Mouse (Mus musculus): Measurements from ENCODE around the gene Phlpp2. TPM values are rescaled to one million over a fixed set of nuclear protein-coding genes. Genes with fewer than 3 reads are reported as not detected.

The Phlpp2 gene
- polyA plus RNA-seq, 1 experiment from 2014 or later = 6.9 TPM

DNA sequence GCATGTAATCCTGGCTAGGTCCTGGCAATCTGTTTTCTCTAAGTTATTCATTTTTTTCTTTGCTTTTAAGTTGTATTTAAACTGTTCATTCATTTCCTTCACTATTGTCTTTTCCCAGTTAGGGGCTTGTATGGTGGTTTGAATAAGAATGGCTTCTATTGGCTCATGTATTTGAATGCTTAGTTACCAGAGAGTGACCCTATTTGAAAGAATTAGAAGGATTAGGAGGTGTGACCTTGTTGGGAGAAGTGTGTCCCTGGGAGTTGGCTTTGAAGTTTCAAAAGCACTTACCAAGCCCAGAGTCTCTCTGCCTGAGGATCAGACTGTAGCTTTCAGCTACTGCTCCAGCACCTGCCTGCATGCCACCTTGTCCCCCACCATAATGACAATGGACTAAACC lies 17.0 kb downstream of the Phlpp2 start:
- H3K9ac ChIP-seq (replicated peaks; ENCODE audit: low read depth, low read length) = no peak overlapping the region
- no peak overlapping the region for H3K4me3 ChIP-seq (ENCODE audit: low read depth, low read length)
- H3K27ac ChIP-seq (ENCODE audit: low read length) = no peak overlapping the region
- no peaks in the 10 kb centered on the region for H3K4me1 ChIP-seq (ENCODE audit: control insufficient read depth, insufficient read depth, low read length)
- H3K4me2 ChIP-seq (replicated peaks; ENCODE audit: low read depth, low read length) = no peak overlapping the region
- ATAC-seq (ENCODE audit: insufficient number of reproducible peaks, insufficient read depth, low FRiP score, low read depth) = no peak
- H3K27me3 ChIP-seq (ENCODE audit: control insufficient read depth, insufficient read depth, low read length) = no peaks in the 10 kb centered on the region
- no peaks in the 10 kb centered on the region for H3K9me3 ChIP-seq (ENCODE audit: control insufficient read depth, low read depth, low read length)
- H3K36me3 ChIP-seq (ENCODE audit: control insufficient read depth, insufficient read depth, low read length) = 0 out of 2 replicates have a peak, but pooled peaks cover 6% of the 10 kb centered on the region

DNA sequence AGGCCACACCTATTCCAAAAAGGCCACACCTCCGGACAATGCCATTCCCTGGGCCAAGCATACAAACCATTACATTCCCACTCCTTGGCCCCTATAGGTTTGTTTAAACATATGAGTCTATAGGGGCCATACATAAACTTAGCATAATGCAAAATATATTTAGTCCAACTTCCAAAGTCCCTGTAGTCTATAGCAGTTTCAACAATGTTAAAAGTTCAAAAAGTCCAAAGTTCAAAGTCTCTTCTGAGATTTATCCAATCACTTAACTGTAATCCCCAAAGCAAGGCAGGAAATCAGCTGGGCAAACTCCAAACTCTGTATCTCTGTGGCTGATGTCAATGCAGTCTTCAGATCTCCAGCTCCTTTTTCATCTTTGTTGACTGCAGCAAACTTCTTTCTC lies 20.9 kb downstream of the Phlpp2 start:
- H3K4me1 ChIP-seq (ENCODE audit: control insufficient read depth, insufficient read depth, low read length) = no peaks in the 10 kb centered on the region
- no peaks in the 10 kb centered on the region for H3K27me3 ChIP-seq (ENCODE audit: control insufficient read depth, insufficient read depth, low read length)
- 0 out of 2 replicates have a peak, but pooled peaks cover 11% of the 10 kb centered on the region for H3K36me3 ChIP-seq (ENCODE audit: control insufficient read depth, insufficient read depth, low read length)
- no peak overlapping the region for H3K4me3 ChIP-seq (ENCODE audit: low read depth, low read length)
- H3K27ac ChIP-seq (ENCODE audit: low read length) = no peak overlapping the region
- H3K9ac ChIP-seq (replicated peaks; ENCODE audit: low read depth, low read length) = no peak overlapping the region
- WGBS = 100% methylated on average over 1 of the region's 1 CpGs
- no peaks in the 10 kb centered on the region for H3K9me3 ChIP-seq (ENCODE audit: control insufficient read depth, low read depth, low read length)
- H3K4me2 ChIP-seq (replicated peaks; ENCODE audit: low read depth, low read length) = no peak overlapping the region
- no peak for ATAC-seq (ENCODE audit: insufficient number of reproducible peaks, insufficient read depth, low FRiP score, low read depth)

DNA sequence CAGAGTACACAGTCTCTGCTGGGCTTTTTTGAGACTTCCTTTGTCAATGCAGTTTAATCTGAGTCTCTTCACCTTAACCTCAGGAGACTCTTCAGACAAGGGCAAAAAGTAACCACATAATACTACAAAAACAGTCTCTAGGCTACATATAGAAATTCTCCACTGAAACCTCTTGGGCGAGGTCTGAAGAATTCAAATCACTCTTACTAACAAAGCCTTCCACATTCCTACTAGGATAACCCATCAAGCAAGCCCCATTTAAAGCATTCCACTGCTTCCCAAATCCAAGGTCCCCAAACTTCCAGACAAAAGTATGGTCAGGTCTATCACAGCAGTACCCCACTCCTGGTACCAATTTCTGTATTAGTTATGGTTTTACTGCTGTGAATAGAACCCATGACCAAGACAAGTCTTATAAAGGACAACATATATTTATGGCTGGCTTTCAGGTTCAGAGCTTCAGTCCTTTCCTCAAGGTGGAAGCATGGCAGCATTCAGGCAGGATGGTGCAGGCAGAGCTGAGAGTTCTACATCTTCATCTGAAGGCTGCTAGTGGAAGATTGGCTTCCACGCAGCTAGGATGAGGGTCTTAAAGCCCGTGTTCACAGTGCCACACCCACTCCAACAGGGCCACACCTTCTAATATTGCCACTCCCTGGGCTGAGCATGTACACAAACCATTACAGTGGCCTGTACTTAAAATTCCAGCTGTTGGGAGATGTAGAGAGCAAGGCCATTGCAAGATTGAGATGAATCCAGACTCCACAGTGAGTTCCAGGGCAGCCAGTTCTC lies 22.6 kb downstream of the Phlpp2 start:
- ATAC-seq (ENCODE audit: insufficient number of reproducible peaks, insufficient read depth, low FRiP score, low read depth) = no peak
- Histone ChIP-seq H3K4me3 (ENCODE audit: low read depth, low read length) (no peak overlapping the region), H3K4me1 (ENCODE audit: control insufficient read depth, insufficient read depth, low read length) (no peaks in the 10 kb centered on the region), H3K27ac (ENCODE audit: low read length) (no peak overlapping the region), H3K9me3 (ENCODE audit: control insufficient read depth, low read depth, low read length) (no peaks in the 10 kb centered on the region), H3K36me3 (ENCODE audit: control insufficient read depth, insufficient read depth, low read length) (0 out of 2 replicates have a peak, but pooled peaks cover 11% of the 10 kb centered on the region), H3K27me3 (ENCODE audit: control insufficient read depth, insufficient read depth, low read length) (no peaks in the 10 kb centered on the region), H3K9ac (replicated peaks; ENCODE audit: low read depth, low read length) (no peak overlapping the region), H3K4me2 (replicated peaks; ENCODE audit: low read depth, low read length) (no peak overlapping the region)
- WGBS = 93% methylated on average over 3 of the region's 3 CpGs

DNA sequence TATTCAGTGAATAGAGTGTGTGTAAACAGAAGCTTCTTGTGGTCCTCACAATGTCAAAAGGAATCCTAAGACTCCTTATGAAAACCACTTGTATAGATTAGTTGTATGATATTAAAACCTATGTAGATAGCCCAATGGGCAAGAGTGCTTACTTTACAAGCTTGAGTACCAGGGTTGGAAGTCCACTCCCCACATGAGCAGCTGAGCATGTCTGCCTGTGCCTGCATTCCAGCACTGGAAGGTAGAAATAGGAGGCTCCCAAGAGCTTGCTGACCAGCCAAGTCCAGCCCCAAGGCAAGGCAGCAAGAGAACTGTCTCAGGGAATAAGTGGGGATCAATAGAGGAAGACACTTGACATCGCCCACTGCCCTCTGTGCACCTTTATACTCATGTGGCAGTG lies 26.3 kb downstream of the Phlpp2 start:
- Histone ChIP-seq H3K36me3 (ENCODE audit: control insufficient read depth, insufficient read depth, low read length) (0 out of 2 replicates have a peak, but pooled peaks cover 7% of the 10 kb centered on the region), H3K27ac (ENCODE audit: low read length) (no peak overlapping the region), H3K9me3 (ENCODE audit: control insufficient read depth, low read depth, low read length) (no peaks in the 10 kb centered on the region), H3K9ac (replicated peaks; ENCODE audit: low read depth, low read length) (no peak overlapping the region), H3K4me2 (replicated peaks; ENCODE audit: low read depth, low read length) (no peak overlapping the region), H3K27me3 (ENCODE audit: control insufficient read depth, insufficient read depth, low read length) (no peaks in the 10 kb centered on the region), H3K4me1 (ENCODE audit: control insufficient read depth, insufficient read depth, low read length) (no peaks in the 10 kb centered on the region), H3K4me3 (ENCODE audit: low read depth, low read length) (no peak overlapping the region)
- ATAC-seq (ENCODE audit: insufficient number of reproducible peaks, insufficient read depth, low FRiP score, low read depth) = no peak
- WGBS = 100% methylated on average over 1 of the region's 1 CpGs

DNA sequence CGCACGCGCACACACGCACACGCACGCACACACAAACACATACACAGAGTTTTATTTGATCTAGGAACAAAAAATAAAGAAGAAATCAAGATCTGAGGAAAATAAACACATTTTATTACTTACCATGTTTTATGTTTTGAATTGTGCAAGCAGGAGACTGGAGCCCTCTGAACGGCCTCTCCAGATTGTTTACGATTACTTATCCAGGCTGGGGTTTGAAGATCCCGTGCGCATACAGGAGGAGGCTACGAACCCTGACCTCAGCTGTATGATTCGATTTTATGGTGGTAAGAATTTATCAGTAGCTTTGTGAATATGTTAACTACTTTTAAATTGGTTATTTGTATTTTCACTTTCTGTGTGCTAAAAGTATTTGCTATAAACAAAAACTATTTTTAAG lies 27.0 kb downstream of the Phlpp2 start:
- no peaks in the 10 kb centered on the region for H3K4me1 ChIP-seq (ENCODE audit: control insufficient read depth, insufficient read depth, low read length)
- H3K27ac ChIP-seq (ENCODE audit: low read length) = no peak overlapping the region
- H3K9ac ChIP-seq (replicated peaks; ENCODE audit: low read depth, low read length) = no peak overlapping the region
- ATAC-seq (ENCODE audit: insufficient number of reproducible peaks, insufficient read depth, low FRiP score, low read depth) = no peak
- H3K4me3 ChIP-seq (ENCODE audit: low read depth, low read length) = no peak overlapping the region
- WGBS = 71% methylated on average over 12 of the region's 12 CpGs
- H3K36me3 ChIP-seq (ENCODE audit: control insufficient read depth, insufficient read depth, low read length) = 0 out of 2 replicates have a peak, but pooled peaks cover 7% of the 10 kb centered on the region
- H3K4me2 ChIP-seq (replicated peaks; ENCODE audit: low read depth, low read length) = no peak overlapping the region
- no peaks in the 10 kb centered on the region for H3K27me3 ChIP-seq (ENCODE audit: control insufficient read depth, insufficient read depth, low read length)
- H3K9me3 ChIP-seq (ENCODE audit: control insufficient read depth, low read depth, low read length) = no peaks in the 10 kb centered on the region

DNA sequence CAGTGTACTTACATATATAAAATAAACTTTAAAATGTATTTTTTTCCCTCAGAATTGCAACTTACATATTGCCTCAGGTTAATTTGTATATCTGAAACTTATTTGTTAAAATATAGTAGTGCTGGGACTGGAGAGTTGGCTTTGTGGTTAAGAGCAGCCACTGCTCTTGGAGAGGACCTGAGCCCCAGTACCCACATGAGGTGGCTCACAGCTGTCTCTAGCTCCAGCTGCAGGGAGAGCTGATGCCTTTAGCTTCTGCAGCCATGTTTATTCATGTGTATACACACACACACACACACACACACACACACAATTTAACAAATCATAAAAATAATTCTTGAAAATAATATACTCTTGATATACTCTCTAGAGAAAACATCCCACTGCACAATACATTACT lies 34.0 kb downstream of the Phlpp2 start:
- no peak overlapping the region for H3K4me2 ChIP-seq (replicated peaks; ENCODE audit: low read depth, low read length)
- no peak overlapping the region for H3K4me3 ChIP-seq (ENCODE audit: low read depth, low read length)
- H3K4me1 ChIP-seq (ENCODE audit: control insufficient read depth, insufficient read depth, low read length) = no peaks in the 10 kb centered on the region
- no peaks in the 10 kb centered on the region for H3K9me3 ChIP-seq (ENCODE audit: control insufficient read depth, low read depth, low read length)
- H3K27ac ChIP-seq (ENCODE audit: low read length) = no peak overlapping the region
- H3K9ac ChIP-seq (replicated peaks; ENCODE audit: low read depth, low read length) = no peak overlapping the region
- no peaks in the 10 kb centered on the region for H3K27me3 ChIP-seq (ENCODE audit: control insufficient read depth, insufficient read depth, low read length)
- peaks cover under 1% of the 10 kb centered on the region; the same call in 1 of the 2 replicates for H3K36me3 ChIP-seq (ENCODE audit: control insufficient read depth, insufficient read depth, low read length)
- no peak for ATAC-seq (ENCODE audit: insufficient number of reproducible peaks, insufficient read depth, low FRiP score, low read depth)

DNA sequence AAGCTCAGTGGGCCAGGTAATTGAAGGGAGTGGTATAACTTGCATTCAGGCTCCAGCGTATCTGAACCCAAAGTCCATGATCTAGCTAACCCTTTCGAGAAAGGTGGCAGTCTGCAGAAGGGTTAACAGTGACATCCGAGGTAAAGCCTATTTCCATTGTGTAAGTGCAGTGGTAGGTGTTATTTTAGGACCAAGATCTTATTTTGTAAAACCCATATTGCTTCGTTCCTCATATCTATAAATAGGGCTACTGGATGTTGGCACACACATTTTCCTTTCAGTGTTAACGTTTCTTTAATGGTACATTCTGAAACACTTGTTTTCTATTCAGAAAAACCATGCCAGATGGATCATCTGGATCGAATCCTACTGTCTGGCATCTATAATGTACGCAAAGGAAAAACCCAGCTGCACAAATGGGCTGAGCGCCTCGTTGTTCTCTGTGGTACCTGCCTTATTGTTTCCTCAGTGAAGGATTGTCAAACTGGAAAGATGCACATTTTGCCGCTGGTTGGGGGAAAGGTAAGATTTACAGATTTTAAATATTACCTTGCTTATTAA lies 35.6 kb downstream of the Phlpp2 start:
- Histone ChIP-seq H3K9ac (replicated peaks; ENCODE audit: low read depth, low read length) (no peak overlapping the region), H3K9me3 (ENCODE audit: control insufficient read depth, low read depth, low read length) (no peaks in the 10 kb centered on the region), H3K27me3 (ENCODE audit: control insufficient read depth, insufficient read depth, low read length) (no peaks in the 10 kb centered on the region), H3K36me3 (ENCODE audit: control insufficient read depth, insufficient read depth, low read length) (peaks cover 7% of the 10 kb centered on the region; the same call in 1 of the 2 replicates), H3K27ac (ENCODE audit: low read length) (no peak overlapping the region), H3K4me3 (ENCODE audit: low read depth, low read length) (no peak overlapping the region), H3K4me1 (ENCODE audit: control insufficient read depth, insufficient read depth, low read length) (no peaks in the 10 kb centered on the region), H3K4me2 (replicated peaks; ENCODE audit: low read depth, low read length) (no peak overlapping the region)
- WGBS = 72% methylated on average over 10 of the region's 10 CpGs
- no peak for ATAC-seq (ENCODE audit: insufficient number of reproducible peaks, insufficient read depth, low FRiP score, low read depth)

DNA sequence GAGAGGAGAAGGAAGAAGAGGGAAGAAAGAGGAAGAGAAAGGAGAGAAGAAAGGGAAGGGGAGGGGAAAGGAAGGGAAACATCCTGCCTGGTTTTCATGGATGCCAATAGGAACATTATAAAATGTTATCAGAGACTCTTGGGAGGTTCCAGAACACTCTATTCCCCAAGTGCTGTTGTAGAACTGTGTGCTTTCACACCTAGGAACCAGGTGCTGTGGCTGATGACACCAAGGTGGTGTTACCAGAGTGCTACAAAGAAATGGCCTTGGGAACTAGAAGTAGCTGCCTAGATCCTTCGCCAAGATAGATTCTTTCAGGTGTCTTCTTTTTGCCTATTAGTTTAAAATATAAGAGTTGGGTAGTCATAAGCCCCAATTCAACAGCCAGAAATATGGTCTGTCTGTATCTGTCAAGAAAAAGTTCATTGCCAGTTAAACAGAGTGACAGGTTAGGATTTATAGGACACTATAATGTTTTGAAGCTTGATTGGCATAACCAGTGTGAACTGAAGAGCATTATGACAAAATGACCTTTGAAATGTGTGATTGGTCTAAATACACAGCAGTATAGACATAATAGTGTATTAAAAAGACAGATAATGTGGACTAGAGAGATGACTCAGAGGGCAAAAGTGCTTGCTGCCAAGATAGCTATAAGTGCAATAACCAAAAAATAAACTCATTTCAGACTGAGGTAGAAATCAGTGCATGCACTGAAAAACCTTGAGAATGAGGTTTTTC lies 36.8 kb downstream of the Phlpp2 start:
- no peaks in the 10 kb centered on the region for H3K4me1 ChIP-seq (ENCODE audit: control insufficient read depth, insufficient read depth, low read length)
- no peaks in the 10 kb centered on the region for H3K9me3 ChIP-seq (ENCODE audit: control insufficient read depth, low read depth, low read length)
- H3K36me3 ChIP-seq (ENCODE audit: control insufficient read depth, insufficient read depth, low read length) = peaks cover 15% of the 10 kb centered on the region; the same call in 1 of the 2 replicates
- ATAC-seq (ENCODE audit: insufficient number of reproducible peaks, insufficient read depth, low FRiP score, low read depth) = no peak
- H3K4me3 ChIP-seq (ENCODE audit: low read depth, low read length) = no peak overlapping the region
- WGBS = 98% methylated on average over 1 of the region's 1 CpGs
- no peak overlapping the region for H3K4me2 ChIP-seq (replicated peaks; ENCODE audit: low read depth, low read length)
- no peak overlapping the region for H3K27ac ChIP-seq (ENCODE audit: low read length)
- no peak overlapping the region for H3K9ac ChIP-seq (replicated peaks; ENCODE audit: low read depth, low read length)
- H3K27me3 ChIP-seq (ENCODE audit: control insufficient read depth, insufficient read depth, low read length) = no peaks in the 10 kb centered on the region
